Mouse (Mus musculus) lung, postnatal 0 days (tissue): Measurements from ENCODE around the gene Med12l. TPM values are rescaled to one million over a fixed set of nuclear protein-coding genes. Genes with fewer than 3 reads are reported as not detected.

Experiments
- ATAC-seq: fragments of 200-750 bp; cut with Nextera tagmentation; 2 replicates; pipeline ENCODE4 v1.8.0; 2017; ENCODE audit warnings: moderate library complexity
- DNase-seq: peaks from one replicate; pipeline ENCODE4 v3.0.0-alpha.2; 2016; ENCODE audit warnings: low spot score
- H3K27ac ChIP-seq: fragments of 300-500 bp; sonication (generic); 2 replicates; pipeline ENCODE4 v1.5.1; 2014; ENCODE audit warnings: antibody characterized with exemption, mild to moderate bottlenecking, low read length, mixed read lengths
- H3K27me3 ChIP-seq: fragments of 300-500 bp; sonication (generic); replicated peaks from 2 replicates; pipeline ENCODE4 v1.6.1; 2014; ENCODE audit warnings: low read length, mixed read lengths; ENCODE audit not compliant: insufficient read depth
- H3K36me3 ChIP-seq: fragments of 300-500 bp; sonication (generic); 2 replicates; pipeline ENCODE4 v1.6.1; 2014; ENCODE audit warnings: low read length, mixed read lengths; ENCODE audit not compliant: insufficient read depth
- H3K4me1 ChIP-seq: fragments of 300-500 bp; sonication (generic); 2 replicates; pipeline ENCODE4 v1.6.1; 2014; ENCODE audit warnings: antibody characterized with exemption, low read depth, low read length, mixed read lengths; ENCODE audit not compliant: insufficient read depth
- H3K4me2 ChIP-seq: fragments of 300-500 bp; sonication (generic); replicated peaks from 2 replicates; pipeline ENCODE4 v1.6.1; 2014; ENCODE audit warnings: low read depth, mild to moderate bottlenecking, low read length, moderate library complexity, mixed read lengths
- H3K4me3 ChIP-seq: fragments of 300-500 bp; sonication (generic); 2 replicates; pipeline ENCODE4 v1.5.1; 2014; ENCODE audit warnings: low read depth, low read length
- H3K9ac ChIP-seq: fragments of 300-500 bp; sonication (generic); replicated peaks from 2 replicates; pipeline ENCODE4 v1.6.1; 2014; ENCODE audit warnings: low read depth, mild to moderate bottlenecking
- H3K9me3 ChIP-seq: fragments of 300-500 bp; sonication (generic); 2 replicates; pipeline ENCODE4 v1.6.1; 2016; ENCODE audit warnings: low read length, mixed read lengths
- CTCF ChIP-seq: IDR thresholded peaks from 2 replicates; pipeline ENCODE4 v1.5.1; 2016; ENCODE audit warnings: antibody characterized with exemption, mild to moderate bottlenecking
- EP300 ChIP-seq: IDR thresholded peaks from 2 replicates; pipeline ENCODE4 v1.6.1; 2016; ENCODE audit warnings: antibody characterized with exemption, mild to moderate bottlenecking, control low read depth
- WGBS: fragments of 180-500 bp; shearing (Covaris S2); extraction: QIAGEN DNeasy Blood & Tissue Kit; methylation state at CpG from one replicate; pipeline ENCODE4 v1.1.7; 2014; 5-methylcytosine and 5-hydroxymethylcytosine counted together
- polyA plus RNA-seq: library from polyadenylated mRNA; unstranded; fragments of >200 nt; fragmentation: Nextera tagmentation; extraction: Ambion mirVana; gene quantifications from 2 replicates; pipeline ENCODE4 v1.2.1, GENCODE M21; 2015

The Med12l gene
- 0.27 and 0.40 TPM in 2 replicates for polyA plus RNA-seq

DNA sequence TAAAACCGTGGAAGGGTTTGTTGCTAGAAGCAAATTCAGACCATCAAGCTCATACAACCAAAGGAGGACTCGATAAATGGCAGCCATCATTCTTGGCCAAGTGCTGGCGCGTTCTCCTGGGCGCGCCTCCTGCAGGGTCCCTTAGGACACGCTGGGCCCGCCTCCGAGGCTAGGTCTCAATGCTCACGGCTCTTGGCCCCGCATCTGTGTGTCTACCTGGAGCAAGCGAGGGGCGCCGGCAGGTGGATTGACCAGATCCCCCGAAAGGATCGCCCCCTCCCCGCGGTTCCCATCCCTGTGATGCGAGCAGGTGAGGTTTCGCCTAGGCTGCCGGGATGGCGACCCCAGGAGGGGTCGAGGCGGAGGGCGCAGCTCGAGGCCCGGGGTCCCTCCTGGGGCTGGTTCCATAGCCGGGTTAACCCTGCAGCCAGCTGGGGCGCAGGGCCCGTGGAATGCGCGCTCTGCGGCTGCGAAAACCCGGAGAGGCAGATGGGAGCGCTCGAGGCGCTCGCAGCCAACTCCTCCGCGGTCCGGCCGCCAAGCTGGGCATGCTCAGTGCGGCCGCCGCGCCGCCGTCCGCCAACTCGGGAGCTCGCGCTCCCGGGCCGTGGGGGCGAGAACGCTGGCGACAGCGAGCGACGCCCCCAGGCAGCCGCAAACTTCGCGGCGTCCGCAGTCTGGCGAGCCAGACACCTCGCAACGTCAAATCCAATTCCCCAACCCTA lies at the start of gene Med12l:
Med12l (plus strand) TSS at position 555 of the 725 bp plus-strand sequence.
- Histone ChIP-seq H3K9ac (no peak within 1 kb of the TSS), H3K4me1 (peaks cover 6% of the 10 kb centered on the region), H3K27me3 (peaks cover 24% of the 10 kb centered on the region), H3K27ac (no peak within 1 kb of the TSS), H3K4me3 (peak within 1 kb of the TSS; percentile 57), H3K9me3 (no peaks in the 10 kb centered on the region), H3K36me3 (no peaks in the 10 kb centered on the region), H3K4me2 (peak within 1 kb of the TSS; percentile 98)
- 1% methylated on average over 63 of the region's 69 CpGs for WGBS
- no peak for TF ChIP-seq EP300
- no peak for TF ChIP-seq CTCF
- peak; percentile 68 for DNase-seq
- peak; percentile 73 for ATAC-seq

DNA sequence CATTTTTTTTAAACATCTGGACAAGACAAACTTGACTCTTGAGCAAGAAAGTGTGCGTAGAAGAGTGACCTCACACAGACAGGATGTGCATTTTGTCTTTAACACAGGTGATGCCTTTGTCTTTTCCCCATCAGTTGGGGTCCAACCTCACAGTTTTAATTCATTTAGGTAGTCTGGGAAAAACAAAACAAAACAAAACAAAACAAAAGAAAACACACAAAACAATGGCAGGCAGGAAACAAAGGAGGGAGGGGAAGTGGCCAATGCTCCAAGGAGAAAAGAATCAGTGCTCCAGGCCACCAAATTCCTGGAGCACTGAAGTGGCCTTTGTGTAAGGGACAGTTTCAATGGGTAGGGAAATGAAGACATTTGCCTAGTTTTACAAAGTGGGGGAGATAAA lies 44.5 kb upstream of the Med12l start:
- Histone ChIP-seq H3K36me3 (no peaks in the 10 kb centered on the region), H3K4me3 (no peak overlapping the region), H3K4me2 (no peak overlapping the region), H3K9ac (no peak overlapping the region), H3K27ac (no peak overlapping the region), H3K27me3 (no peaks in the 10 kb centered on the region), H3K4me1 (no peaks in the 10 kb centered on the region), H3K9me3 (no peaks in the 10 kb centered on the region)
- TF ChIP-seq CTCF (no peak), EP300 (no peak)
- DNase-seq (no peak), ATAC-seq (no peak)
- WGBS = 94% methylated on average over 1 of the region's 1 CpGs

DNA sequence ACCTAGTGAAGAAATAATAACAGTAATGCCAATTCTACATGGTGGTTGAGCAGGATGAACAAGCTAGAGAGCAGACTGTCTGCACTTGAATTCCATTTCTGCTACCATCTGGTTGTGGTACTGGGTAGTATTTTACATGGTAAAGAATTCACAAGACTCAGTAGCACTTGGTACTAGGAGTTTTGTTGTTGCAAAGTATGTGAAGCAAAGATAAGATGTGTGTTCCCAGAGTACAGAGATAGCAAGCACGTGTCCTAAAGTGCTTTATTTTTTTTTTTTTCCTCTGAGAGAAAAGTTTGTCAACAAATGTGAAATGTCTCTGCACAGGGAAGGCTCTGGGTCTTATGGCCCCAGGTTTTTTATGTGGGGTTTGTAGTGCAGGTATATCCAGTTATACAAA lies 28.2 kb upstream of the Med12l start:
- Histone ChIP-seq H3K4me3 (no peak overlapping the region), H3K4me1 (no peaks in the 10 kb centered on the region), H3K9me3 (no peaks in the 10 kb centered on the region), H3K9ac (no peak overlapping the region), H3K36me3 (no peaks in the 10 kb centered on the region), H3K27me3 (no peaks in the 10 kb centered on the region), H3K4me2 (no peak overlapping the region), H3K27ac (no peak overlapping the region)
- ATAC-seq = no peak
- TF ChIP-seq EP300 = no peak
- no peak for TF ChIP-seq CTCF
- DNase-seq = no peak
- WGBS = 47% methylated on average over 1 of the region's 1 CpGs

DNA sequence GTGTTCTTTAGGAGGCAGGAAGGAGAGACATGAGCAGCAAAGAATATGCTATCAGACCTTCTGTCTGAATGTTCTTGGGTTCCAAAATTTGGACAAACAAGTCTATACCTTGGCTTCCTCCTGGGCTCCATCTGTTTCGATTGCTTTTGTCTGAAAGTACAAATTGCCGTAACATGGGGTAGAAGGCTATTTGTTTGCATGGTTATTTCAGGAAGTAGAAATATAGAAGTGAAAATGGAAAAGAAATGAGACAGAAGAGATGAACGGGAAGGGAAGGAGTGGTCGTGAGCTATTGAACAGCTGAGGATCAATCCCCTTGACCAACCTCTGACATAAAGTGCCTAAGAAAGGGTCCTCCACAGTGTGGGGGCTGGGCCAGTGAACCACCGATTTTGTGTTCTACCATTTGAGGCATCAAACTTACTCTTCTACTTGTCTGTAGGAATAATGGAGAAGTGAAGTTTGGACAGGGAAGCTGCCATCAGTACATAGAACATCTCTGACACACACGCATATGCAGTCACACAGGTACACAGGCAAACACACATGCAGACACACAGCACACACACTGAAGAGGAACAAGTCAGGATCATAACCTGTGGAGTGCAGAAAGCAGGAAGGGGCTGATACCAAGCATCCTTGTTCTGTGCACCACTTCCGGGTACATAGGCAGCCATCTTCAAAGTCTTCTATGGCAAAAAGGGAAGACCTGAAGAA lies 27.6 kb upstream of the Med12l start:
- Histone ChIP-seq H3K36me3 (no peaks in the 10 kb centered on the region), H3K9me3 (no peaks in the 10 kb centered on the region), H3K9ac (no peak overlapping the region), H3K4me3 (no peak overlapping the region), H3K27me3 (no peaks in the 10 kb centered on the region), H3K27ac (no peak overlapping the region), H3K4me2 (no peak overlapping the region), H3K4me1 (no peaks in the 10 kb centered on the region)
- ATAC-seq (no peak), DNase-seq (peak; percentile 9)
- TF ChIP-seq EP300 (no peak), CTCF (no peak)
- WGBS = 88% methylated on average over 7 of the region's 7 CpGs

DNA sequence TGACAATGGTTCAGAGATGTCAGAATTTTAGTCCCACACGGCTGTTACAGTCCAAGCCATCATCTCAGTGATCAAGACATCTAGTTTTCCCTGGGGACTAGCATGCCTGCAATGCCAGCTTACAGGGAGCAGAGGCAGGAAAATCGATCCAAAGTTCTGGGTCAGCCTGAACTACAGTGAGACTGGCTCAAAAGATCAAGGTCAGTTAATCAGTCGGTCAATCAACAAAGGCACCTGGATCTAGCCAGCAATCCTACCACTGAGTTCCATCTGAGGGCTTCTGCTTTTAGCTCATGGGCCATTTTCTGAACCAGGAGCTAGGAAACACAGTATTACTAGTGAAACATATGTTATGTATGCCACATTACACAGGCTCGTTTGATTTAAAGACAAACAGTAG lies 25.0 kb upstream of the Med12l start:
- ATAC-seq (no peak), DNase-seq (no peak)
- no peaks in the 10 kb centered on the region for H3K9me3 ChIP-seq
- H3K27me3 ChIP-seq = no peaks in the 10 kb centered on the region
- 54% methylated on average over 4 of the region's 4 CpGs for WGBS
- H3K36me3 ChIP-seq = no peaks in the 10 kb centered on the region
- TF ChIP-seq EP300 (no peak), CTCF (no peak)
- H3K9ac ChIP-seq = no peak overlapping the region
- H3K4me3 ChIP-seq = no peak overlapping the region
- H3K4me2 ChIP-seq = no peak overlapping the region
- H3K27ac ChIP-seq = no peak overlapping the region
- H3K4me1 ChIP-seq = no peaks in the 10 kb centered on the region

DNA sequence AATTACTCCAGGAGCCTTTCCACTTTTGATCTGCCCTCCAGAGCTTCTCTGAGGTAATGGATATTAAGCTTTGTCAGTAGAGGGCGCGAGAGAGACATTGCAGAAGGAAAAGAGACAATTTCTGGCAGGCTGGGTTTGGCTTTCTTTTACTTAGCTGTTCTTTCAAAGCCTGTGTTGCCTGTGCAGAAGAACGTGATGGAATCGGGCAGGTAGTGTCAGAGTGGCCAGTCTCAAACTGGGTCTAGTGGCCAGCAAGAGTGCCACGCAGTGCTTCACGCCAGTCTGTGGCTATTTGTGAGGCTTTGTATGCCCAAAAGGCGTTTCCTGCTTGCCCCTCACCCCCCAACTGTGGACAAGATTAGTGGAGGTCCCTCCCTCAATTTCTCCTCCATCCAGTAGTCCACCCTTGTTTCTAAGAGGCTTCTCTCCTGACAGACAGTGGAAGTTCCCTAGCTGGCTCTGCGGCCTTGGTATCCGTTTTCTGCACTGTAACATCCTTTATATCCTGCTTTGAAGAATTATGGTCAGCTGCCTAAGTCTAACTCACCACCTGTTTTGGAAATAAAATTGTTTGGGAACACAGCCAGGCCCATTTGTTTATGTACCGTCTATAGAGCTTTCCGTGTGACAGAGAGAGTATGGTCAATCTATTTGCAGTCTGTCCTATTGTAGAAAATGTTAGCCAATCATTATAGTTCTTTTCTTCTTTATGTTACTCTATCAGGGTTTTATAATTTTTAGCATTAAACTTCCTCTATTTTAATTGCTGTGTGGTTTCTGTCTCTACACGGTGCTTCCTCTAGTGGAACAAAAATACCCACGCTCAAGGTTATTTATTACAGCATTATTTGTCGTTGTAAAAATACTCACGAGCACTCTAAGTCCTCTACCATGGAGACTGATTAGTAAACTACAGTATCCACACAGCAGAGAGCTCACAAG lies 22.5 kb upstream of the Med12l start:
- H3K9ac ChIP-seq = no peak overlapping the region
- no peak for ATAC-seq
- no peaks in the 10 kb centered on the region for H3K36me3 ChIP-seq
- no peaks in the 10 kb centered on the region for H3K9me3 ChIP-seq
- TF ChIP-seq EP300 (no peak), CTCF (peak; percentile 86)
- no peak overlapping the region for H3K4me2 ChIP-seq
- 38% methylated on average over 15 of the region's 15 CpGs for WGBS
- H3K4me1 ChIP-seq = no peaks in the 10 kb centered on the region
- DNase-seq = peak; percentile 91
- H3K4me3 ChIP-seq = no peak overlapping the region
- no peak overlapping the region for H3K27ac ChIP-seq
- no peaks in the 10 kb centered on the region for H3K27me3 ChIP-seq
